Mouse (Mus musculus) liver, embryonic 11.5 days (tissue): ENCODE results near the gene Rab40c. TPM values are rescaled to one million over a fixed set of nuclear protein-coding genes. Genes with fewer than 3 reads are reported as not detected.

Experiments
- ATAC-seq: fragments of 200-750 bp; cut with Nextera tagmentation; replicated peaks from 2 replicates; pipeline ENCODE4 v1.8.0; 2017; ENCODE audit warnings: moderate number of reproducible peaks, mild to moderate bottlenecking, moderate TSS enrichment, moderate library complexity; ENCODE audit not compliant: low FRiP score
- DNase-seq: peaks from one replicate; pipeline ENCODE4 v3.0.0-alpha.2; 2017; ENCODE audit warnings: low spot score
- H3K27ac ChIP-seq: fragments of 300-500 bp; sonication (generic); 2 replicates; pipeline ENCODE4 v1.5.1; 2014; ENCODE audit warnings: mild to moderate bottlenecking, low read depth, low read length, control low read depth
- H3K27me3 ChIP-seq: fragments of 300-500 bp; sonication (generic); replicated peaks from 2 replicates; pipeline ENCODE4 v1.6.1; 2014; ENCODE audit warnings: low read length, mixed read lengths; ENCODE audit not compliant: control insufficient read depth, insufficient read depth
- H3K36me3 ChIP-seq: fragments of 300-500 bp; sonication (generic); 2 replicates; pipeline ENCODE4 v1.6.1; 2014; ENCODE audit warnings: mild to moderate bottlenecking, low read length, moderate library complexity, mixed read lengths; ENCODE audit not compliant: control insufficient read depth, insufficient read depth
- H3K4me1 ChIP-seq: fragments of 300-500 bp; sonication (generic); replicated peaks from 2 replicates; pipeline ENCODE4 v1.6.1; 2014; ENCODE audit warnings: low read length, mixed read lengths; ENCODE audit not compliant: control insufficient read depth, insufficient read depth
- H3K4me2 ChIP-seq: fragments of 300-500 bp; sonication (generic); 2 replicates; pipeline ENCODE4 v1.6.1; 2014; ENCODE audit warnings: mild to moderate bottlenecking, control low read depth, moderate library complexity
- H3K4me3 ChIP-seq: fragments of 300-500 bp; sonication (generic); 2 replicates; pipeline ENCODE4 v1.5.1; 2014; ENCODE audit warnings: low read depth, low read length, control low read depth
- H3K9ac ChIP-seq: fragments of 300-500 bp; sonication (generic); 2 replicates; pipeline ENCODE4 v1.6.1; 2014; ENCODE audit warnings: low read depth, low read length, control low read depth
- H3K9me3 ChIP-seq: fragments of 300-500 bp; sonication (generic); 2 replicates; pipeline ENCODE4 v1.6.1; 2016; ENCODE audit warnings: low read length, inconsistent platforms, mixed read lengths; ENCODE audit not compliant: control insufficient read depth
- WGBS: fragments of 180-500 bp; shearing (Covaris S2); extraction: QIAGEN DNeasy Blood & Tissue Kit; methylation state at CpG from one replicate; pipeline ENCODE4 v1.1.7; 2014; 5-methylcytosine and 5-hydroxymethylcytosine counted together
- polyA plus RNA-seq: library from polyadenylated mRNA; unstranded; fragments of >200 nt; fragmentation: Nextera tagmentation; extraction: Ambion mirVana; gene quantifications from 2 replicates; pipeline ENCODE4 v1.2.1, GENCODE M21; 2014

The Rab40c gene
- 9.9 and 10.7 TPM in 2 replicates for polyA plus RNA-seq

DNA sequence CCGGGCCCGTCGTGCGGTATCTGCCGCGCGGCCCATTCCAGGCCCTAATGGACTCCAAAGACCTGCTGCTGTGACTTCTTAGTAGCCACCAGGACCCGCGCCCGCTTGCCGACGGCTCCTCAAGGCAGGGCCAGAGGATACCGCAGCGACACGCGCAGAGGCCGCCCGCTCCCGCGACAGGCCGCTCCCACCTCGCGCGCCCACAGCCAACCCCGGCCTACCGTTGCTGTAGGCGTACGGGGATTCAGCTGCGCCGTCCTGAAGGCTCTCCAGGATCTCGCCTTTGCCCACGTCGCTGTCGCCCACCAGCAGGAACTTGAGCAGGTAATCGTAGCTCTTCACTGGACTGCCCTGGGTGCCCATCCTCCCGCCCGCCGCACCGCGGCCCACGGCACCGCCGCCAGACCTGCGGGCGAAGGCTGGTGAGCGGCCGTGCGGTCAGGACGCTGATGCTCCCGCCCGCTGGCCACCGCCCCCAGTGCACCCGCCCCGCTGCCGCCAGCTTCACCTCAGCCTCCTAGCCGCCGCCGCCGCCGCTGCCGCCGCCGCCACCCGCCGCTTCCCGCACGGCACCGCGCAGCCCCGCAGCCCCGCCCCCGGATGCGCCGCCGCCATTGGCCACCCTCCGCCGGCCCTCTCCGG lies at the start of gene Rab40c:
Gene Rab40c (minus strand): TSS at position 584 of the 642 bp plus-strand sequence.
- DNase-seq (peak; percentile 54), ATAC-seq (no peak)
- Histone ChIP-seq H3K4me2 (peak within 1 kb of the TSS; percentile 97), H3K27me3 (no peaks in the 10 kb centered on the region), H3K9me3 (no peaks in the 10 kb centered on the region), H3K4me1 (peaks cover 22% of the 10 kb centered on the region), H3K27ac (peak within 1 kb of the TSS; percentile 91), H3K4me3 (peak within 1 kb of the TSS; percentile 93), H3K36me3 (no peaks in the 10 kb centered on the region), H3K9ac (peak within 1 kb of the TSS; percentile 88)
- WGBS: 1% methylated on average over 55 of the region's 78 CpGs

GRCm38 (mm10) chr17:25968176-25968575 lies 48.6 kb upstream of the Rab40c start:
- Histone ChIP-seq H3K4me3 (no peak overlapping the region), H3K4me1 (peaks cover 10% of the 10 kb centered on the region), H3K4me2 (no peak overlapping the region), H3K9me3 (no peaks in the 10 kb centered on the region), H3K27me3 (no peaks in the 10 kb centered on the region), H3K27ac (no peak overlapping the region), H3K36me3 (peaks cover 7% of the 10 kb centered on the region), H3K9ac (no peak overlapping the region)
- WGBS: 77% methylated on average over 1 of the region's 1 CpGs
- ATAC-seq (peak; percentile 39; the same call in 1 of the 2 replicates), DNase-seq (no peak)

- WGBS: 69% methylated on average over 3 of the region's 3 CpGs
- no peaks in the 10 kb centered on the region for H3K27me3 ChIP-seq
- ATAC-seq: no peak
- DNase-seq: no peak
- H3K9me3 ChIP-seq: no peaks in the 10 kb centered on the region
- H3K4me3 ChIP-seq: no peak overlapping the region
- H3K36me3 ChIP-seq: peaks cover 7% of the 10 kb centered on the region
- H3K27ac ChIP-seq: no peak overlapping the region
- peaks cover 10% of the 10 kb centered on the region for H3K4me1 ChIP-seq
- no peak overlapping the region for H3K4me2 ChIP-seq
- no peak overlapping the region for H3K9ac ChIP-seq
Observed at GRCm38 (mm10) chr17:25967652-25968051, 48.1 kb upstream of the Rab40c start.

DNA sequence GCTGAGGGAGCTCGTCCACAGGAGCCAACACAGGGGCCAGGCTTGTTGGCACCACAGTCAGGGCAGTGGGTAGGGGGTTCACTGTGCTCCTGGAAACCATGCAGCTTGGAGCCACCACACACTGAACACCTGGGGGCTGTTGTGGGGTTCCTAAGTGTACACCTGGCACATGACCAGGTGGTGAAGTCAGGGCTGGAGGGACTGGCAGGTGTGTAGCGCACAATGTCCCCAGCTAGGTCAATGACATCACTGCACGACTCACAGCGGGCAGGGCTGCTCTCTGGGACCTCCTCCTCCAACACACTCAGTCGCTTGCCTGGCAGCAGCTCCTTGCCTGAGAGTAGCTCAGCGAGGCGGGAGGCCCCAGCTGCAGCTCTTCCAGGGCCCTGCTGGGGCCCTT lies 44.7 kb upstream of the Rab40c start:
- no peaks in the 10 kb centered on the region for H3K27me3 ChIP-seq
- no peak for ATAC-seq

DNA sequence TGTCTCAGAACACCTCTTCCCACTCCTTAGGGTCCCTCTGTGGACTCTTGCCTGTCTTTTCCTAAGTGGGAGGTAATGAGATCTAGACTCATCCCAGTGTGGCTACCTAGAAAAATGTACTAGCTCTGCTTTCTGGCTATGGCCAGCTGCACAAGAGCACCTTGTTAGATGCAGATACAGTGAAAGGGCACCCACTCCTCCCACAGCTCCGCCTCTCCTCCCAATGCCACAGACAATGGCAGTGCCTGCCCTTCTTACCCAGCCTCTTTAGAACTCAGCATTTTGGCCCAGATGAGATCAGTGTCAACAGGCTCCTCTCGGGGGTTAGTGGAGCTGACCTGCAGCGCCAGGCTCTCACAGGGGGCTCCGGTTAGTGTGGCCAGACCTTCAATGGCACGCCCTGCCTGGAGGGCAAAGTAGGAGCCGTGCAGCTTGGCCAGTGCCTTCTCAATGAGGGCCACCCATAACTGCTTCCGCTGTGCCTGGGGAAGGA lies 42.9 kb upstream of the Rab40c start:
- peaks cover 13% of the 10 kb centered on the region for H3K36me3 ChIP-seq
- H3K27ac ChIP-seq: peak overlapping the region; percentile 76
- peaks cover 24% of the 10 kb centered on the region for H3K4me1 ChIP-seq
- H3K9me3 ChIP-seq: no peaks in the 10 kb centered on the region
- no peak overlapping the region for H3K4me3 ChIP-seq
- peak overlapping the region; percentile 40; the same call in 1 of the 2 replicates for H3K4me2 ChIP-seq
- no peak for DNase-seq
- H3K9ac ChIP-seq: peak overlapping the region; percentile 39; the same call in 1 of the 2 replicates
- 86% methylated on average over 7 of the region's 7 CpGs for WGBS
- no peak for ATAC-seq
- no peaks in the 10 kb centered on the region for H3K27me3 ChIP-seq

More for the DNA sequence above, 44.7 kb upstream of the Rab40c start:
- H3K4me3 ChIP-seq: no peak overlapping the region
- no peak for DNase-seq
- no peak overlapping the region for H3K9ac ChIP-seq
- H3K36me3 ChIP-seq: peaks cover 11% of the 10 kb centered on the region
- H3K9me3 ChIP-seq: no peaks in the 10 kb centered on the region
- peaks cover 34% of the 10 kb centered on the region for H3K4me1 ChIP-seq
- no peak overlapping the region for H3K4me2 ChIP-seq
- 81% methylated on average over 7 of the region's 7 CpGs for WGBS
- H3K27ac ChIP-seq: no peak overlapping the region

GRCm38 (mm10) chr17:25961566-25961965 lies 42.0 kb upstream of the Rab40c start:
- Histone ChIP-seq H3K27ac (peak overlapping the region; percentile 76), H3K36me3 (peaks cover 13% of the 10 kb centered on the region), H3K4me3 (no peak overlapping the region), H3K27me3 (no peaks in the 10 kb centered on the region), H3K9me3 (no peaks in the 10 kb centered on the region), H3K4me2 (peak overlapping the region; percentile 40), H3K4me1 (peaks cover 24% of the 10 kb centered on the region), H3K9ac (peak overlapping the region; percentile 39)
- ATAC-seq: peak; percentile 96
- no peak for DNase-seq
- 67% methylated on average over 5 of the region's 5 CpGs for WGBS

- Histone ChIP-seq H3K27me3 (no peaks in the 10 kb centered on the region), H3K36me3 (peaks cover 9% of the 10 kb centered on the region), H3K4me2 (no peak overlapping the region), H3K9ac (no peak overlapping the region), H3K27ac (no peak overlapping the region), H3K9me3 (no peaks in the 10 kb centered on the region), H3K4me1 (peaks cover 24% of the 10 kb centered on the region), H3K4me3 (no peak overlapping the region)
- 92% methylated on average over 23 of the region's 23 CpGs for WGBS
- ATAC-seq: no peak
- DNase-seq: no peak
Observed at GRCm38 (mm10) chr17:25959630-25960467, 40.3 kb upstream of the Rab40c start.

- H3K9ac ChIP-seq: no peak overlapping the region
- 0 out of 2 replicates have a peak, but pooled peaks cover 3% of the 10 kb centered on the region for H3K27me3 ChIP-seq
- no peak for DNase-seq
- 91% methylated on average over 11 of the region's 11 CpGs for WGBS
- no peaks in the 10 kb centered on the region for H3K9me3 ChIP-seq
- no peak overlapping the region for H3K4me2 ChIP-seq
- no peak overlapping the region for H3K27ac ChIP-seq
- peaks cover 24% of the 10 kb centered on the region for H3K4me1 ChIP-seq
- H3K4me3 ChIP-seq: no peak overlapping the region
- ATAC-seq: no peak
- H3K36me3 ChIP-seq: peaks cover 8% of the 10 kb centered on the region
Observed at GRCm38 (mm10) chr17:25958771-25959494, 39.4 kb upstream of the Rab40c start.
